Mouse (Mus musculus) thymus, adult 2 months (tissue): ENCODE measurements around the gene Zfp846.

Experiments used
- CTCF ChIP-seq: fragments of 200-500 bp; IDR thresholded peaks from 2 replicates; pipeline ENCODE4 v1.5.1; 2012; ENCODE audit warnings: mild to moderate bottlenecking, control low read depth, low read length, moderate library complexity, borderline replicate concordance; ENCODE audit not compliant: control insufficient read depth, poor library complexity, insufficient read depth; ENCODE audit errors: extremely low read depth
- POLR2A ChIP-seq: fragments of 200-500 bp; IDR thresholded peaks from 2 replicates; pipeline ENCODE4 v1.6.1; 2012; ENCODE audit warnings: mild to moderate bottlenecking, low read length, control low read depth, moderate library complexity; ENCODE audit not compliant: control insufficient read depth, poor library complexity, insufficient read depth; ENCODE audit errors: extremely low read depth

GRCm38 (mm10) chr9:20641501-20641900 is 60.4 kb downstream of the Zfp846 start:
- TF ChIP-seq POLR2A = no peak
- no peak for TF ChIP-seq CTCF
